Mouse (Mus musculus) regulatory T cell (primary cell): ENCODE results near the gene Mnx1.

Experiments
- in situ Hi-C: fragments of 300-600 bp; cut with MboI, MseI; formaldehyde crosslinking; loops from one replicate; pipeline ENCODE4 v1.15.1; 2025; ENCODE audit warnings: high pct_unique_total_duplicates

Gene Mnx1

GRCm38 (mm10) chr5:29478208-29479197 is at the start of gene Mnx1:
Gene Mnx1, minus strand, starts transcription at chr5:29478470.
- in situ Hi-C loops, result no loop called here

GRCm38 (mm10) chr5:29516432-29516831 is 38.2 kb upstream of the Mnx1 start:
- in situ Hi-C loops, result loop anchor here (25.0 kb wide), 1 partner anchor 1054 kb away; the partner anchor contains the start of gene Shh

GRCm38 (mm10) chr5:29515888-29516287 is 37.6 kb upstream of the Mnx1 start:
- in situ Hi-C loops, result loop anchor here (25.0 kb wide), 1 partner anchor 1054 kb away; the partner anchor contains the start of gene Shh

- in situ Hi-C loops, result loop anchor here (25.0 kb wide), 1 partner anchor 1045 kb away; the partner anchor contains the start of gene Shh
Observed at GRCm38 (mm10) chr5:29507013-29507412, 28.7 kb upstream of the Mnx1 start.

- in situ Hi-C loops, result no loop called here
Observed at GRCm38 (mm10) chr5:29487321-29487720, 9.1 kb upstream of the Mnx1 start.

- in situ Hi-C loops, result no loop called here
Observed at GRCm38 (mm10) chr5:29485941-29486320, 7.7 kb upstream of the Mnx1 start.

GRCm38 (mm10) chr5:29484965-29485940 is 7.0 kb upstream of the Mnx1 start:
- in situ Hi-C loops, result no loop called here

GRCm38 (mm10) chr5:29483801-29484200 is 5.5 kb upstream of the Mnx1 start:
- in situ Hi-C loops, result no loop called here

GRCm38 (mm10) chr5:29479198-29479593 is 926 bp upstream of the Mnx1 start:
- in situ Hi-C loops, result no loop called here

GRCm38 (mm10) chr5:29477474-29478207 is 629 bp downstream of the Mnx1 start:
- in situ Hi-C loops, result no loop called here

GRCm38 (mm10) chr5:29476021-29476420 is 2.2 kb downstream of the Mnx1 start:
- in situ Hi-C loops, result no loop called here

- in situ Hi-C loops, result no loop called here
Observed at GRCm38 (mm10) chr5:29475556-29475955, 2.7 kb downstream of the Mnx1 start.

- in situ Hi-C loops, result no loop called here
Observed at GRCm38 (mm10) chr5:29475041-29475440, 3.2 kb downstream of the Mnx1 start.

- in situ Hi-C loops, result no loop called here
Observed at GRCm38 (mm10) chr5:29474246-29474960, 3.9 kb downstream of the Mnx1 start.

- in situ Hi-C loops, result no loop called here
Observed at GRCm38 (mm10) chr5:29473551-29474245, 4.6 kb downstream of the Mnx1 start.

- in situ Hi-C loops, result no loop called here
Observed at GRCm38 (mm10) chr5:29471855-29472665, 6.2 kb downstream of the Mnx1 start.

GRCm38 (mm10) chr5:29471396-29471795 is 6.9 kb downstream of the Mnx1 start:
- in situ Hi-C loops, result no loop called here

GRCm38 (mm10) chr5:29470851-29471394 is 7.3 kb downstream of the Mnx1 start:
- in situ Hi-C loops, result no loop called here

GRCm38 (mm10) chr5:29470271-29470670 is 8.0 kb downstream of the Mnx1 start:
- in situ Hi-C loops, result no loop called here
